Mouse (Mus musculus): Measurements from ENCODE around the gene Eif1. TPM values are rescaled to one million over a fixed set of nuclear protein-coding genes. Genes with fewer than 3 reads are reported as not detected.
"Not testable (repeated sequence)": the region's sequence is repeated elsewhere in the genome, so short reads cannot be mapped to it uniquely, and the experiment has no call there.

The Eif1 gene
- polyA plus RNA-seq, 1 experiment from 2014 or later = 1,503 TPM

DNA sequence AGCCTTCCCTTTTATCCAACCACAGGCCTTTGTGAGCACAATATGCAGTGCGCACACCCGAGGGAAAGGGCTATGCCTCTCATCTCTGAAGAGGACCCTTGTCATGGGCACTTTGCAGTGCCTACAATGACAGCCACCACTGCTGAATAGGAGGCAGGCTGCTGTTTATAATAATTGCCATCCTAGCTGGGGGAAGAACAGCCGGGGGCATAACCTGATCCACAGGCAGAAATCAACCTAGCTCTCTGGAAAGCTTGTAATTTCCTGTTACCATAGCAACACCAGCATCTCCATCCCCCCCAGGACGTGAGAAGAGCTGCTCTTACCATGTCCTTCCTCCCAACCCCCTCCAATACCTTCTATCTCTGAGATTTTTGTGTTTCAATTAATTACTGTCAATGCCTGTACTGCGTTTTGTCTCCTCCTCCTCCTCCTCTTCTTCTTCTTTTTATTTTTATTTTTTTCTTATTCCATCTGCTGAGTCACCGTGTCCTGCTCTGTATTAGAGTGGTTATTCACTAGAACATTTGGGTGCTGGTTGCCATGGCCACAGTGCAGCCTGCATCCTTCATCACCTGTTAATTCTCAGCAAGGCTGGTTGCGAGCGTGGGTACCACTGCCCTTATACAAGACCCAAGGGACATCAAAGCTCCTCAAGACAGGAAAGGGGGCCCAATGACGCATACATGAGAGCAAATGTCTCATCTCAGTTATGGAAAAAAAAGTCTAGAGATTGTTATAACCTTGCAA is 13.3 kb downstream of the Eif1 start:
- Histone ChIP-seq H3K4me1 (0 out of 2 replicates have a peak, but pooled peaks cover 7% of the 10 kb centered on the region), H3K4me3 (no peak overlapping the region), H3K9me3 (no peaks in the 10 kb centered on the region), H3K27ac (no peak overlapping the region), H3K27me3 (ENCODE audit: insufficient read depth, poor library complexity, severe bottlenecking) (peaks cover 17% of the 10 kb centered on the region; the same call in 1 of the 2 replicates), H3K36me3 (no peaks in the 10 kb centered on the region)
- WGBS = 69% methylated on average over 9 of the region's 9 CpGs
- DNase-seq (ENCODE audit: low spot score) = no peak

DNA sequence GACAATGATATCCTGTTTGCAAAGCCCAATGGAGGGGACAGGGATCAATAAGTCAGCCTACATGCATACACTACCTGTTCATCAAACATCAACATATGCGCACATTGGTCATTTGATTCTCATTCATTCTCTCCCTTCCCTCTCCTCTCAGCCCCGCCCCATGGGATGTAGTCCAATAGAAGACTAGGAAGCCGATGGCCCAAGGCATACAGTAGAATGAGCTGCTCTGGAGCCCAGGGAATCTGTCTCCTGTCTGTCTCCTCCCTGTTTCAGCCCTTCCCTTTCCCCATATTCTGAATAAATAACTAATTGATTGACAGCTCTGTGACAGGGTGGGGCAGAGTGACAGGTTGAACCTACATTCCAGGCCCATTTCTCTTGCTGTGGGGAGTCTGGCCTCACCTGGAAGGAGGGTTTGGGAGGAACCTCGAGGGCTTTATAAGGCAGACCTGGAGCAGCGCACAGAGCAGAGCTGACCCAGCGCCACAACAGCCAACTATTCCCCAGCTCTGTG is 14.3 kb downstream of the Eif1 start, which contains the start of gene Gast:
Gene Gast (plus strand): TSS at position 464 of the 514 bp plus-strand sequence.
- 77% methylated on average over 6 of the region's 6 CpGs for WGBS
- Histone ChIP-seq H3K4me1 (0 out of 2 replicates have a peak, but pooled peaks cover 6% of the 10 kb centered on the region), H3K4me3 (no peak within 1 kb of the TSS), H3K9me3 (no peaks in the 10 kb centered on the region), H3K27ac (no peak within 1 kb of the TSS), H3K36me3 (no peaks in the 10 kb centered on the region), H3K27me3 (ENCODE audit: insufficient read depth, poor library complexity, severe bottlenecking) (peaks cover 23% of the 10 kb centered on the region; the same call in 1 of the 2 replicates)
- no peak for DNase-seq (ENCODE audit: low spot score)

DNA sequence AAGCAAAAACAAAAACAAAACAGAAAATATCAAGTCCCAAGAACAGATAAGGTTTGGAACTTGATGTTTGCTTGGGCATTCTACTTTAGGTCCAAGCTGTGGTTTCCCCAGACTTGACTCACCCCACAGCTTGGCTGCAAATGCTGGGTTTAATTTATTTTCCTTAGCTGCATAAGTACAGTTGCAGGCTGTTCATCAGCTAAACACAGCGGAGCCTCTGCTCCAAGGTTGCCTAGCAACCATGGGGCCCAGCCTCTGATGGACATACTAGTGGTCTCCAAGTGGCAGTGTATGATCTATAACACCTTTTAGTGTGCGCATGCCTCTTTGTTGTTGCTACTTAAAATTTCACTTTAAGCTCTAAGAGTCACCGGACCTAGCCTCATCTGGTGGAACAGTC is 16.0 kb downstream of the Eif1 start:
- Histone ChIP-seq H3K27ac (no peak overlapping the region), H3K9me3 (no peaks in the 10 kb centered on the region), H3K4me1 (0 out of 2 replicates have a peak, but pooled peaks cover 3% of the 10 kb centered on the region), H3K4me3 (no peak overlapping the region), H3K27me3 (ENCODE audit: insufficient read depth, poor library complexity, severe bottlenecking) (peaks cover 18% of the 10 kb centered on the region; the same call in 1 of the 2 replicates), H3K36me3 (no peaks in the 10 kb centered on the region)
- DNase-seq (ENCODE audit: low spot score) = no peak
- 75% methylated on average over 3 of the region's 3 CpGs for WGBS

DNA sequence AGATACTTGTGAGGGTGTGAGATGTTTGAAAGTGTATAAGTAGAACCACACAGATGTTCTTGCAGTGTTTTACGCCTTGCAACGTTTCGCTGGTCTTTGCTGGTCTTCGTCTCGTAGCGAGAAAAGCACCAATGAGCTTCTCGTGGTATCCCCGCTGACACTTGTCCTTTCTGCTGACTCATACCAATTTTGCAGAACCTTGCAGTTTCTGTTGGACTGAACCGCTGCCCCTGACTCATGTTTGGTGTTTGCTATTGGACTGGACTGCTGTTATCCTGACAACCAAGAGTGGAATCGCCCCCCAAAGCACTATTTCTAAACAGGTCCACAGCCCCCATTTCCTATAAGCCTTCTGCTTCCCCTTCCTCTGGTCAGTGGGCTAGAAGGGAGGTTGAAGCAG is 24.6 kb downstream of the Eif1 start:
- H3K27ac ChIP-seq = no peak overlapping the region
- peaks cover 5% of the 10 kb centered on the region; the same call in 1 of the 2 replicates for H3K4me1 ChIP-seq
- no peaks in the 10 kb centered on the region for H3K9me3 ChIP-seq
- WGBS = 88% methylated on average over 10 of the region's 10 CpGs
- DNase-seq (ENCODE audit: low spot score) = no peak
- no peak overlapping the region for H3K4me3 ChIP-seq
- H3K36me3 ChIP-seq = no peaks in the 10 kb centered on the region
- H3K27me3 ChIP-seq (ENCODE audit: insufficient read depth, poor library complexity, severe bottlenecking) = peaks cover 12% of the 10 kb centered on the region; the same call in 1 of the 2 replicates

DNA sequence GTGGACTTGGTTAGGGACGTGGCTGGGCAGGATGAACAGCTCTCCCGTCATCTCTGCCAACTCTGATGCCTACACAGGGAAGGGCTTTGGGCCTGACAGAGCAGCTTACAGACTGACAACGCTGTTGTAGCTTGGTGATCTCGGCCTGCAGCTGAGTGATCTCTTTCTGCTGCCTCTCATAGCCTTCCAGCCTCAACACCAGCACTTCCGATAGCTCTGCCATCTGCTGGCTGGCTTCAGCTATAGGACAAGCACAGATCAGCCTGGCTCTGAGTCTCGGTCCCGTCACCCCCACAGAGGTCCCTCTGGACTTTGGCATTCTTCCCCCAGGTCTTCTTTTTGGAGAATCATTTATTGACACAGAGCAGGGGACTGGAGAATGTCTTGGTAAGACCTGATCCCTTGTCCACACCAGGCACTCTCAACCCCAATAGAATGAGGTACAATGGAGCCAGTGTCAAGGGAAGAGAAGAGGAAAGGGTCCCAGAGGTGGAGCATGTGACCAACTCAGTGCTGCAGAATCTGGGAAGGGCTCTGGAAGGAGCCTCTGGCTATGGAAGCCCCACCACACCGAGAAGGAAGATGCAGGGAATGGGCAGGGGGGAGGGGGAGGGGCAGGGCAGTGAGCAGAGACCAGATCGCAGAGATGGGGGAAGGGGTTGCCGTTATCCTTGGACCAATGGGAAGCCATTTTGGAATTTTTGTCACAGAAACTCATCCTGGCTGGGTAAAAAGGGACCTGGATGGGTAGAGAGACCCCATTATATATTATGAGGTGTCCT is 32.6 kb downstream of the Eif1 start:
- WGBS = 27% methylated on average over 10 of the region's 10 CpGs
- Histone ChIP-seq H3K9me3 (no peaks in the 10 kb centered on the region), H3K27ac (no peak overlapping the region), H3K27me3 (ENCODE audit: insufficient read depth, poor library complexity, severe bottlenecking) (peaks cover 72% of the 10 kb centered on the region), H3K4me3 (no peak overlapping the region), H3K4me1 (peaks cover 36% of the 10 kb centered on the region), H3K36me3 (no peaks in the 10 kb centered on the region)
- no peak for DNase-seq (ENCODE audit: low spot score)

DNA sequence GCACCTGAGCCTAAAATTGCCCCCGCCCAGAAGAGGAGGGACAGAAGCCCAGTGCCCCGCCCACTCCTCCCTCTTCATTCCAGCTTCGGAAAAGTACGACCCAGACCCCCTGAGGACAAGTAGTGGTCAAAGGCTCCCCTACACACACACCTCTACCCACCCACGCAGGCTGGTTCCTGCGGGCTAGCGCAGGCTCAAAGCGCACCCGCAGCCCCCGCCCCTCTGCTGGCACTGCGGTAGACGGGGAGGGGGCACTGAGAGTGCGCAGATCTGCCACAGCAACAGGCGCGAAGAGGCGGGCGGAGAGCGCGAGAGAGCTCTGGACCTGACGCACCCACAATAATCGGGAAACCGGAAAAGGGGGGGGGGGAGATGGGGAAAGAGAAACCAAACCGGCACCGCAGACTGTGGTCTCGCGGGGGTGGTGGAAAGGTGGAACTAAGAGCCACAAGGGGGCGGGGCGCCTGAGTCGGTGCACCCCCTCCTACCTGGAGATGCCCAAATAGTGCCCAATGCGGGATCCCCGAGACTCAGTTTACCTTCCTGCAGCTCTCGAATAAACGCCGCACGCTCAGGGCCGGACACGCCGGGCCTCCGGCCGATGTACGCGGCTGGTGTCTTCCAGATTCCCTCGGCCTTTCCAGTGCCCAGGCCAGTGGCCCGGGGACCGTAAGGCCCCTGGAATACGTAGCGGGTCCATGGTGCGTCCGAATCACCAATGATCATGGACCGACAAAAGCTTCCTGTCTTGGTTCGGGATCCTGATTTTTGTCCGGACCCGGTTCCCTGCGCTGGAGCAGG is 35.7 kb downstream of the Eif1 start:
- H3K4me3 ChIP-seq = peak overlapping the region; percentile 72
- H3K9me3 ChIP-seq = no peaks in the 10 kb centered on the region
- peaks cover 31% of the 10 kb centered on the region for H3K4me1 ChIP-seq
- no peak for DNase-seq (ENCODE audit: low spot score)
- peaks cover 83% of the 10 kb centered on the region for H3K27me3 ChIP-seq (ENCODE audit: insufficient read depth, poor library complexity, severe bottlenecking)
- no peaks in the 10 kb centered on the region for H3K36me3 ChIP-seq
- H3K27ac ChIP-seq = peak overlapping the region; percentile 59
- under 1% methylated on average over 54 of the region's 54 CpGs for WGBS

DNA sequence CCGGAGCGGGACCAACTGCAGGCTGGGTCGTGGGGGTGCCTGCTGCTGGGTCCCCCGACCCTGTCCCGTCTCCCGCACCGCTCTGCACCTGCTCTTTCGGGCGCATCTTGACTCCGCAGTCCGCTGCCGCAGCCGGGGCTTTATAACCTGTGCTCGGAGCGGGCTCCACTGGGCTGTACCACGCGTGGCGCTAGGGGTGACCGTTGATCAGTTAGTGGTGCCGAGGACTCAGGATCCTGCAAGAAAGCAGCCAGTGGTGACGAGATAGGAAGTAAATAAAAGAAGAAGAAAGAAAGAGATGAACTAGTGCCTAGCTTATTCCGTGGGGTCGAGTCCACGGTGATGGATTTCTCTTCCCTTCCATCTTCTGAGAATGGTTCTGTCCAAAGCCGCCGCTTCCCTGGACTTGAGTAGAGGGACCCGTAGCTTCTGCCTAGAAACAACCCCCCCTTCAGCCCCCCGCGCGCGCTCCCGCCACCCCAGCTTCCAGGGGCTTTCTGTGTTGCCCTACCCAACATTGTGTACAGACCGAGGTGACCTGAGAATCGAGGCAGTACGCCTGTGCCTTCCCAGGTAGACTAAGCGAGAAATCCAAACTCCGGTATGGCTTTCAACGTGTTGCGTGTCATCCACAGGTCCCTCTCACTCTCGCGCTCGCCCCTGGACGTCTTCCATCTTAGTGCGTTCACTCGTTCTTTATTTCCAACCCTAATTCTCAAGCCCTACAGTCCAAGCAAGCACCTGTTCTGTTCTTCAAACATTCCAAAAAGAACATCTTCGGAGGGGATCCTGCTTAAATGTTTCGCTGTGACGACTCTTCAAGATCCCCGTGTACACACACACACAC is 36.5 kb downstream of the Eif1 start, which contains the start of gene Hap1:
Gene Hap1 (minus strand): TSS at position 157 of the 847 bp plus-strand sequence.
- H3K36me3 ChIP-seq = no peaks in the 10 kb centered on the region
- no peaks in the 10 kb centered on the region for H3K9me3 ChIP-seq
- H3K4me1 ChIP-seq = peaks cover 30% of the 10 kb centered on the region
- H3K27me3 ChIP-seq (ENCODE audit: insufficient read depth, poor library complexity, severe bottlenecking) = peaks cover 85% of the 10 kb centered on the region
- DNase-seq (ENCODE audit: low spot score) = peak; percentile 86
- H3K27ac ChIP-seq = peak within 1 kb of the TSS; percentile 59
- H3K4me3 ChIP-seq = peak within 1 kb of the TSS; percentile 72
- WGBS = 2% methylated on average over 49 of the region's 49 CpGs

DNA sequence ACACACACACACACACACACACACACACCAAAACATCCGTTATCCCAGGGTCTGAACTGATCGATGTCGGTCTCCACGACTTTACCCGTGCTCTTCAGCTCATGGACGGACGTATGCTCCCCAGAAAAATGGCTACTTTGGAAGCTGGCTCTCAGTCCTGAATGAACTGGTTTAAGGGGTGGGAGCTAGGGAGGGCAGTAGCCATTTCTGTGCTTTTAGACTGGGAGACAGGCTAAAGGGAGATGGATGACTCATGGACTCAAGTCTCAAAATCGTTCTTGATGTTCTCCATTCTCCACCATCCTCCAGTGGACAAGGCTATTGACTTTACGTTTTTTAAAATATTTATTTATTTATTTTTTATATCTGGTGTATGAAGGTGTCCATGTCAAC is 37.1 kb downstream of the Eif1 start:
- Histone ChIP-seq H3K4me1 (peaks cover 24% of the 10 kb centered on the region), H3K27me3 (ENCODE audit: insufficient read depth, poor library complexity, severe bottlenecking) (peaks cover 80% of the 10 kb centered on the region), H3K4me3 (peak overlapping the region; percentile 72), H3K9me3 (no peaks in the 10 kb centered on the region), H3K36me3 (no peaks in the 10 kb centered on the region), H3K27ac (peak overlapping the region; percentile 59; the same call in 1 of the 2 replicates)
- 23% methylated on average over 9 of the region's 9 CpGs for WGBS
- DNase-seq (ENCODE audit: low spot score) = no peak

DNA sequence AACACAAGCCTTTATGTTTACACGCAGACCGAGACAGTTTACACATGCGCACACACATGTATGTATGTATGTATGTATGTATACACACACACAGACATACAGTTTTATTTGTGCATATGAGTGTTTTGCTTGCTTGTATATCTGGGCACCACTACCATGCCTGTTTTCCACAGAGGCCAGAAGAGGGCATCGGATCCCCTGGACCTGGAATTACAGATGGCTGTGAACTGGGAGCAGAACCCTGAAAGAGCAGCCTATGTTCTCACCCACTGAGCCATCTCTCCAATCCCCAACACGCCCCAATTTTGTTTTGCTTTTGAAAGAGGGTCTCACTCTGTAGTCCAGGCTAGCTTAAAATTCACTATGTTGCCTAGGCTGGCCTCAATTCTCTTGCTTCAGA is 37.7 kb downstream of the Eif1 start:
- DNase-seq (ENCODE audit: low spot score) = no peak
- Histone ChIP-seq H3K4me3 (no peak overlapping the region), H3K27ac (no peak overlapping the region), H3K36me3 (no peaks in the 10 kb centered on the region), H3K9me3 (no peaks in the 10 kb centered on the region), H3K4me1 (peaks cover 18% of the 10 kb centered on the region), H3K27me3 (ENCODE audit: insufficient read depth, poor library complexity, severe bottlenecking) (peaks cover 77% of the 10 kb centered on the region)
- WGBS = 54% methylated on average over 5 of the region's 5 CpGs

DNA sequence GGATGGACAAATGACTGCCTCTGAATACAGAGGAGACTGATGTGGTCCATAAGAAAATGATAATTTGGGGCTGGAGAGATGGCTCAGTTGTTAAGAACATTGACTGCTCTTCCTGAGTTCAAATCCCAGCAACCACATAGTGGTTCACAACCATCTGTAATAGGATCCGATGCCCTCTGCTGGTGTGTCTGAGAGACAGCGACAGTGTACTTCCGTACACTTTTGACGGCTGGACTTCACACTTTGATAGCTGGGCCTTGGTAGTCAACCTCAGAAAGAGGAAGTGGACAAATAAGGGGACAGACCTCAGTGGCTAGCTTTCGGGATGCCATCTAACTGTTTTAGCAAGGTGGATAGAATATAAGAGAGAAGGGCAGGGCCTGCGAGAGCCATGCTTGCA is 40.5 kb downstream of the Eif1 start:
- no peaks in the 10 kb centered on the region for H3K9me3 ChIP-seq
- peaks cover 16% of the 10 kb centered on the region for H3K4me1 ChIP-seq
- peaks cover 64% of the 10 kb centered on the region for H3K27me3 ChIP-seq (ENCODE audit: insufficient read depth, poor library complexity, severe bottlenecking)
- no peaks in the 10 kb centered on the region for H3K36me3 ChIP-seq
- H3K4me3 ChIP-seq = no peak overlapping the region
- no peak overlapping the region for H3K27ac ChIP-seq
- 78% methylated on average over 6 of the region's 6 CpGs for WGBS
- no peak for DNase-seq (ENCODE audit: low spot score)

DNA sequence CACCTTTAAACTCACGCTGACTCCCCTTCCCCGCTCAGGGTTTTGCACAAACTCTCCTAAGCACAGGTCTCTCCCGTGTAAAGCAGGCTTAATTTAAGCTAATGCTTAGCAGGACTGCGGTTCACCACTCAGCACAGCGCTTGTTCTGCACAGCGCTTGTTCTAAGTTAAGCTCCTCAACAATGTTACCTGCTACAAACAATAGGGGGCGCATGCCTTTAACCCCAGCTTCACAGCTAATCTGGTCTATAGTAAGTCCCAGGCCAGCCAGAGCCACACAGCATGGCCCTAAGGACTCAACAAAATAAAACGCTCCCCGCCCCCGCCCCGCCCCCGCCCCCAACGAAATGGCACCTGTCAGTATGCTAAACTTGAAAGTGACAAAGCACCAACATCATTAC is 41.4 kb downstream of the Eif1 start:
- not testable (repeated sequence) for H3K27ac ChIP-seq; H3K9me3 ChIP-seq; DNase-seq (ENCODE audit: low spot score); H3K4me3 ChIP-seq; H3K4me1 ChIP-seq; H3K36me3 ChIP-seq
- no CpG with 5 or more reads among the region's 13 CpGs for WGBS
- H3K27me3 ChIP-seq (ENCODE audit: insufficient read depth, poor library complexity, severe bottlenecking) = peaks cover 56% of the 10 kb centered on the region

All from heart, embryonic 10.5 days (tissue).